Mouse (Mus musculus) urinary bladder, postnatal 25 days (tissue): ENCODE measurements around the gene Fgfbp3.
"Not testable (repeated sequence)": the region's sequence is repeated elsewhere in the genome, so short reads cannot be mapped to it uniquely, and the experiment has no call there.

Experiments used
- DNase-seq: peaks from one replicate; pipeline ENCODE4 v3.0.0; 2022; ENCODE audit warnings: low spot score

Gene Fgfbp3

DNA sequence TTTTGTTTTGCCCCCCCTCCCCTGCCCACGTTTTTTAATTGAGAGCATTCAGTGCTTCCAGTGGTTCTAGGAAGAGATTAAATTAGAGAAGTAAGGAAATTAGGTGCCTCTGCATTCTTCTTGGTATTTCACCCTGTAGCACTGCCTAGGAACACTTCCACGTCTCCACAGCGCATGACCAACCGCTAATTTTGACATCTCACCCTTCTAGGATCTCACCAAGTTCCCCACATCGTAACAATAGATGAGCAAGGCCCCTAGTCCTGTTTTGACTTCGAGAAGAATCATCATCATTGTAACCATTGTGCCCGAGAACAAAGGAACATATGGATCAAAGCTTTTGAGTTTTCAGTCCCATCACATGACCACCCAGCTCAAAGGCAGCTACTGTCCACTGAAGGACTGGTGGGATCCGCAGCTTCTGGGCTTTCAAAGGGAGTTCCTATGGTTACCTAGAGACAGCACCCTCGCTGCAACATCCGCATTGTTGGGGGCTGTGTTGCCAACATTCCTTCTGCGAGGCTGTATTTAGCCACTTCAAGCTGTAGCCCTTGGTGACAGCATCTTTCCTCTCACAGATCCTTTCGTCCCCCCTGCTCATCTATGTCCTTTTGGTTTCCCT lies 8.9 kb downstream of the Fgfbp3 start:
- DNase-seq, result no peak

GRCm38 (mm10) chr19:36909676-36910292 lies 9.6 kb downstream of the Fgfbp3 start:
- peak; percentile 64 for DNase-seq

DNA sequence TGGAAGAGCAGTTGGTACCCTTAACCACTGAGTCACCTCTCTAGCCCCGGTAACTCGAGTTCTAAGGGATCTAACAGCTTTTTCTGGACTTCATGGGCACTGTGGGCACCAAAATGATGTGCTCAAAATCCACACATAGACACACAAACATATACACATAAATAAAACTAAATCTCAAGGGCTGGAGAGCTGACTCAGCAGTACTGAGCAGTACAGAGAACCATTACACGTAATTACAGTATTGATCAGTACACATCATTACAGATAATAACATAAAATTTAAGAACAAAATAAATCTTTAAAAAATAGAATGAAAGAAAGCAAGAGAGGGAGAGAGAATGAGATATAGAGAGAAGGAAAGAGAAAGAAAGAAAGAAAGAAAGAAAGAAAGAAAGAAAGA lies 10.3 kb downstream of the Fgfbp3 start:
- no peak for DNase-seq

DNA sequence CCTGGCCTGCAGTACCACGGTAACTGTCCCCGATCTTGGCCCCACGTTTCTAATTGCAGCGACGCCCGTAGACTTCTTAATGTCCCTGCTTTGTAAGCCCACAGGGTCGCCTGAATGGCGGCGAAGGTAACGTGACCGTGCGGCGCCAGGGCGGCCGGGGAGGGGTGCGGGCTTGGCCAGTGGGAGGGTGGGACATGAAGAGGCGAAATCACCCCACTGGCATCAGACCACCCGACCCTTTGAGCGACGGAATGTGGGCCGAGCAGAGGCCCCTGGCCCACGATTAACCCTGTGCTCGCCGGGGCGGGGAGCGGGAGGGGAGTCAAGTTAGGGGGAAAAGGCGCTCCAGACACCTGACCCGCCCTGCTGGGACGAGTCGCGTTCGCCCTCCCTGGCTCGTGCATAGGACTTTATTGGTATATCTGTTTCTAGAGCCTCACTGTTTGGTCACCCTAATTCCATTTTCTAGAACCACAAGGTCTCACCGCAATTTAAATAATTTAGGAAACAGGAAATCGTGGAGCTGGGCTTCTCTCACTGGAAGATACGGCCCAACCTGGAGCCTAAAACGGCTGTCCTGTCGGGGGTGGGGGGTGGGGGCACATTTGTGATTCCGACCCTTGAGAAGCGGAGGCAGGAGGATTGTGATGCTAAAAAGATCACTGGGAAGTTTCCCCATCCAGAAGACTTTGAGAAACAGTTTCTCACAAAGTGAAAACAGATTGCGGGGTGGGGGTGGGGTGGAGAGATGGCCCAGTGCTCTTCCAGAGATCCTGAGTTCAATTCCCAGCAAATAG lies 15.0 kb downstream of the Fgfbp3 start:
- DNase-seq, result no peak

GRCm38 (mm10) chr19:36903377-36903776 lies 16.0 kb downstream of the Fgfbp3 start:
- no peak for DNase-seq

GRCm38 (mm10) chr19:36897778-36898177 lies 21.6 kb downstream of the Fgfbp3 start:
- no peak for DNase-seq

DNA sequence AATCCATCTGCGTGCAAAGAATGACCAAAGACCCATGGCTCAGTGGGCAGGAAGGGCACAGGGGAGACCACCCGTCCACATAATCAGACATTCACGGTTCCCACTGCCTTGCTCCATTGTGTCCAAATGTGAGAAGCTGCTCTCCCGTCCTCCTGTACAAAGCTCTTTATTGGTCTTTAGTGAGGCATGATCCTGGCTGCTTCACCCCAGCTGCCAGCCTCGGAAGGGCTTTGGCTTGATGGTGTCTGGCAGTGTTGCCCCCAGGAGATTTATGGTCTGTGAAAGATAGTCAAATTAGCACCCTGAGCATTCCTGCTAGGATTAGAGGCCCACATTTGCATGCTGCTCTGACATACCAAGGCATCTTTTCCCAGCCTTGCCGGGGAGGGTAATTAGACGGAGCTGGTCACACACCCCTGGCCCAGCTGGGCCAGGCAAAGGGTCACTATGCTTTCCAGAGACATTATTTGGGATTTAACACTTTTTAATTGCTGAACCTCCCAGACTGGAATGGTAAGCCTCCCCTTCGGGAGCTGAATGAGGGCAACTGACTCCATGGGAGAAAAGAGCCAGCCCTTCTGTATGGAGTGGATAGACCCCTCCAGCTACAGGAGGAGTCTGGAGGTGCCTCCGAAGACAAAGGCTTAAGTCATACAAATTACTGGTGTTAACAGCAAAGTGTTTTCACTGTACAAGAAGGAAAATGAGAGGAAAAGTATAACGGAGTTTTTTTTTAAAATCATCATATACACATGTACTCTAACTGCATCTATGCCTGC lies 22.4 kb downstream of the Fgfbp3 start:
- DNase-seq, result no peak

- DNase-seq, result no peak
These were observed 27.7 kb downstream of the Fgfbp3 start for GRCm38 (mm10) chr19:36891746-36892145.

DNA sequence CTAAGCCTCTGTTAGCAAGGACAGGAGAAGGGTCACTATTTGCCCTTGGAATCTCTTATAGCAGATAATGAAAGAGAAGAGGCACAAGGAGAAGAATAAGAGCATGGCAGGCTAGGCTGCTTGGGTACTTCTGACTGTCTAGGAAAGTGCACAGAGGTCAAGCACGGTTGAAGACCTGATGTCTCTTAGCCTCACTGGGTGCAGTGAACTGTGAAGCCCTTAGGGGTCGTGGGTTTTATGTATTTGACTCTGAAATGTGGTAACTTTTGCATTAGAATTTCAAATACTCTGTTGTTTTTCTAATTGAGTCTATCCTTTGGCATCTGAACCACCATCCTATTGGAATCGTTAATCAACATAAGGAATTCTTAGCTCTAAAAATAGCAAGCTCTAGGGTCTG lies 31.7 kb downstream of the Fgfbp3 start:
- DNase-seq, result no peak

- no peak for DNase-seq
These were observed 33.1 kb downstream of the Fgfbp3 start for GRCm38 (mm10) chr19:36886316-36886715.

DNA sequence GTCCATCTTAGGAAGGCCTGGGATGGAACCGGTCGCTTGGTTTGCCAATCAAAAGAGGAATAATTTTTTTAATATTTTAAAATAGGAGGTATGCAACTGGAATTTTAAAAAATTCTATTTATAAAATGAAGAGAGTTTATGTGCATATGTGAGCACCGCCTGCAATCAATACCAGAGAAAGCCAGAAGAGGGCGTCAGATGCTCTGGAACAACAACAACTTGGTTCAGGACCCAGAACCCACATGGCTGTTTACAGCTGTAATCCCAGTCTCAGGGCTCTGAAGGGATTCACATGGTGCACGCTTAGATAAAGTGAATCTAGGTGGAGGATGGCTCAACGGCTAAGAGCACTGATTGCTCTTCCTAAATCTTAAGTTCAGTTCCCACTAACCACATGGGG lies 36.3 kb downstream of the Fgfbp3 start:
- no peak for DNase-seq

DNA sequence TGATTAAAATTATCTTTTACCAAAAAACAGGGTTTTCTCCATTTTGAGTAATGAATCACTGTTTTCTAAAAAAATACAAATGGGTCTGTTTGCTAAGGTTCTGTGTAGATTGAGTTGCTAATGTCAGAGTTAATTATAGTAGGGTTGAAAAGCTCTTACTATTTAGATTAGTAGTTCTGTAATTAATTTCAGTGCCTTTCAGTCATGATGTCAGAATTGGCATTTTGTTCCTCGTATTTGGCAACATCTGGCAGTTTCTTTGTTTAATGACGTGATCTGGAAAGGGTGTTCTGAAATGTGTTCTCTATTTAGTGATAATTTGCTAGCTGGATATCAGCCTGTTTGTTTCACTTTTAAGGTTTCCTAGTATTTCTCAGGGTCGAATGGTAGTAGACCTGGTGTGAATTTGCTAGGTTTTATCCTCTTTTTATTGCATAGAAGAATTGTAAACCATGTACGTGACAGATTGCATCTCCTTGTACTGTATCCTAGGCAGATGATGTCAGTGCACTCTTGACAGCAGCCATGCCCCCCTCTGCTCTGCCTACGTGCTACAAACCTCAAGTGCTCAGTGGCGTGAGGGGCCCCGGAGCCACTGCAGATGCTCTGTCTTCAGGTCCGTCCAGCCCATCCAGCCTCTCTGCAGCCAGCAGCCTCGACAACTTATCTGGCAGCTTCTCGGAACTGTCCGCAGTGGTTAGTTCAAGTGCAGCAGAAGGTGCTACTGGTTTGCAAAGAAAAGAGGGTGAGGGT lies 40.5 kb downstream of the Fgfbp3 start:
- DNase-seq, result no peak

GRCm38 (mm10) chr19:36877329-36877728 lies 42.1 kb downstream of the Fgfbp3 start:
- DNase-seq, result no peak

DNA sequence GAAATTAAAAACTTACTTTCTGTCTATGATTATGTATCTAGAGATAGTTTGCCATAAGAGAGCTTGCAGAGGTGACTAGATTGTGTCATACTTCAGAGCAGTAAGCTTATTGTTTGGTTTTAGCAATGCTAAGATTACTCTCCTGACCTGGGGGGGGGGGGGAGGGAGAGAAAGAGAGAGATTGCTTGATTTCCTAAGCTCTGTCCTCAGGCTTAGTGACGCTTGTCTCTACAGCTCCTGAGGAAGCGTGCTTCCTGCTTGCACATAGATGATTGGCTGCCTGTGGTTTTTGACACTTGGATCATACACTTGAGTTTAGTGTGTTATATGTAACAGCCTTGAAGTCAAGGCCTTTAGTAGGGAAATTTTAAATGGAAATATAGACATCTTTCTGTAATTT lies 44.8 kb downstream of the Fgfbp3 start:
- DNase-seq, result no peak

DNA sequence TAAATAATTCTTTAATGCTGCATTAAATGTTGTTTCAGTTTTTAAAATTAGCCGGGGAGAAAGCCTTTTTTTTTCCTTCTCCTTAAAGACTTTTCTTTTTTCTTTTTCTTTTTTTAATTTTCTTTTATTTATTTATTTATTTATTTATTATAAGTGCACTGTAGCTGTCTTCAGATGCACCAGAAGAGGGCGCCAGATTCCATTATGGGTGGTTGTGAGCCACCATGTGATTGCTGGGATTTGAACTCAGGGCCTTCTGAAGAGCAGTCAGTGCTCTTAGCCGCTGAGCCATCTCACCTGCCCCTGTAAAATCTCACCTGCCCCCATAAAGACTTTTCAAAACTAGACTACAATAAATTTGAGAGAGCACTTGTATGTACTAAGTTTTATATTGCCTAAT lies 50.7 kb downstream of the Fgfbp3 start:
- DNase-seq, result not testable (repeated sequence)
